Mouse (Mus musculus) brain, embryonic 14.5 days (tissue): ENCODE measurements around the gene Aicda. TPM values are rescaled to one million over a fixed set of nuclear protein-coding genes. Genes with fewer than 3 reads are reported as not detected.

Experiments used
- DNase-seq: peaks from one replicate; pipeline ENCODE4 v3.0.0-alpha.2; 2011; ENCODE audit warnings: low read depth
- CTCF ChIP-seq: fragments of 200-500 bp; IDR thresholded peaks from 2 replicates; pipeline ENCODE4 v1.5.1; 2012; ENCODE audit warnings: inconsistent platforms, mild to moderate bottlenecking, moderate library complexity, borderline replicate concordance; ENCODE audit not compliant: insufficient read depth, insufficient read length; ENCODE audit errors: extremely low read depth
- POLR2A ChIP-seq: fragments of 200-500 bp; IDR thresholded peaks from 2 replicates; pipeline ENCODE4 v1.6.1; 2012; ENCODE audit warnings: mild to moderate bottlenecking, inconsistent platforms, borderline replicate concordance; ENCODE audit not compliant: poor library complexity, insufficient read depth, insufficient read length, severe bottlenecking; ENCODE audit errors: extremely low read depth
- polyA plus RNA-seq: library from polyadenylated mRNA; depleted of rRNA; stranded (reverse); fragments of >200 nt; gene quantifications from 2 replicates; pipeline ENCODE4 v1.2.3, GENCODE M21; 2012; rRNA removed

Gene Aicda
- polyA plus RNA-seq, 1 experiment = 0.75 TPM

- no peak for DNase-seq
- no peak for TF ChIP-seq CTCF
- TF ChIP-seq POLR2A = no peak
Observed at GRCm38 (mm10) chr6:122607700-122608099, 54.1 kb downstream of the Aicda start.

- DNase-seq = no peak
- TF ChIP-seq CTCF (no peak), POLR2A (no peak)
Observed at GRCm38 (mm10) chr6:122608434-122609376, 55.1 kb downstream of the Aicda start.

- TF ChIP-seq CTCF (no peak), POLR2A (no peak)
- DNase-seq = no peak
Observed at GRCm38 (mm10) chr6:122609377-122609728, 55.8 kb downstream of the Aicda start.

- DNase-seq = peak; percentile 21
- TF ChIP-seq CTCF = no peak
- no peak for TF ChIP-seq POLR2A
Observed at GRCm38 (mm10) chr6:122609771-122610170, 56.2 kb downstream of the Aicda start, which contains the start of gene Gdf3. Gene Gdf3, minus strand, starts transcription at chr6:122610087.

GRCm38 (mm10) chr6:122612426-122612825 is 58.8 kb downstream of the Aicda start:
- no peak for DNase-seq
- TF ChIP-seq POLR2A (no peak), CTCF (no peak)

Other genes starting within 250 kb of the Aicda start
- gene M6pr, start 245.1 kb upstream of the Aicda start, polyA plus RNA-seq = 42.7 and 42.8 TPM in 2 replicates
- gene Phc1, start 213.2 kb upstream of the Aicda start, polyA plus RNA-seq = 112 and 168 TPM in 2 replicates
- gene Rimklb, start 55.0 kb upstream of the Aicda start, polyA plus RNA-seq = 115 and 127 TPM in 2 replicates
- 2.0 TPM in 2 replicates for gene Mfap5, start 48.0 kb upstream of the Aicda start, polyA plus RNA-seq
- 1.9 and 3.5 TPM in 2 replicates for gene Apobec1, start 48.6 kb downstream of the Aicda start, polyA plus RNA-seq
- not detected in 2 replicates for gene Gdf3, start 56.3 kb downstream of the Aicda start, polyA plus RNA-seq
- gene Dppa3, start 72.6 kb downstream of the Aicda start, polyA plus RNA-seq = not detected in 2 replicates
- 0.22 and 0.23 TPM in 2 replicates for gene Nanog, start 153.7 kb downstream of the Aicda start, polyA plus RNA-seq
- gene Slc2a3, start 247.8 kb downstream of the Aicda start, polyA plus RNA-seq = 25.9 and 36.3 TPM in 2 replicates